Mouse (Mus musculus): ENCODE measurements around the gene Ube2j1.
"Not testable (repeated sequence)": the region's sequence is repeated elsewhere in the genome, so short reads cannot be mapped to it uniquely, and the experiment has no call there.

Ube2j1 gene

DNA sequence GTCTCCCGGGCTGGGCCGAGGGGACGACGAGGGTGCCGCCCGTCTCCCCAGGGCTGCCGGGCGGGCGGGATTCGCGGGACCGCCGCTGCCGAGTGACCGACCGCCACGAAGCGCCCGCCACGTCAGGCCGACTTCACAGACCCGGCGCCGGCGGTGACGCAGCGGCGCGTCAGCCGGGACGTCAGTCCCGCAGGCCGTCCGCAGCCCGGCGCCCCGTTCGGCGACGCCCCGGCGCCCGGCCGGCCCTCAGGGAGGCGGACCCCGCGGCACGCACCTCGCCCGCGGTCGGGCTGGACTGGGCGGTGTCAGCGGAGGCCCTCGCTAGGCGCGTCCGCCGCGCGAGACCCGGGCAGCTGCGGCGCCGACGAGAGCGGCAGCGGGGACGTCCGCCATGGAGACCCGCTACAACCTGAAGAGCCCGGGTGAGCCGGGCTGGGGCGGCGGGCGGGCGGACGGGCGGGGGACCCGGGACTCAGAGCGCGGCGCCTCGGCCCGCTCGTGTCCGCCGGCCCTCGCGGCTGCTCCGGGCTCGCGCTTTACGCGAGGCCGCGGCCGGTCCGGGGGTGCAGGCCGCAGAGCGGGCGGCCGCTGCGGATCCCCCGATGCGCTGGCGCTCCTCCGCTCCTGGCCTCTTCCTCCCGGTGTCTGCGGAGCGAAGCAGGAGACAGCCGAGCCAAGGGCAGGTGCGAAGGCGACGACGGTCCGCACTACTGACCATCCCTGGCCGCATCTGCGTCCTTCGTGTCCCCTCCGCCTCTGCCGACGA is at the start of gene Ube2j1:
Gene Ube2j1 (plus strand): TSS at position 222 of the 766 bp plus-strand sequence.
- DNase-seq (ENCODE audit: low read depth, low spot score) = peak; percentile 74

DNA sequence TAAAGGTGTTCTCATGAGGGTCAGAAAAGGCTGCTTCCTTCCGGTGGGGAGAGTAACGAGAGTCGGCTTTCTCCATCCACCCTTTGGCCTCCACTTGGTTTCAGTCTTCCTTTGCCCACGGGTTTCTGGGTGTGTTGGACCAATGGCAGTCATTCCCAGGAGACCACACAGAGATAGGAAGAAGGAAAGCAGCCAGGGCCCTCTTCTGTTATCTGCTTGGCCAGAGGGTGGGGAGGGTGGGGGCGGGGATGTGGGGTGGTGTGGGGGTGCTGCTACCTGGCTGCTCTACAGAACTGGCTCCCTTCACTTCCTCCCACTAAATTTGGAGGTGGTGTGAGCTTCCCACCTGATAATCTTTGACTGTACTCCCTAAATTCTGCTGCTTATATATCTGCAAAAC is 49.6 kb upstream of the Ube2j1 start:
- no peak for DNase-seq (ENCODE audit: low read depth, low spot score)

DNA sequence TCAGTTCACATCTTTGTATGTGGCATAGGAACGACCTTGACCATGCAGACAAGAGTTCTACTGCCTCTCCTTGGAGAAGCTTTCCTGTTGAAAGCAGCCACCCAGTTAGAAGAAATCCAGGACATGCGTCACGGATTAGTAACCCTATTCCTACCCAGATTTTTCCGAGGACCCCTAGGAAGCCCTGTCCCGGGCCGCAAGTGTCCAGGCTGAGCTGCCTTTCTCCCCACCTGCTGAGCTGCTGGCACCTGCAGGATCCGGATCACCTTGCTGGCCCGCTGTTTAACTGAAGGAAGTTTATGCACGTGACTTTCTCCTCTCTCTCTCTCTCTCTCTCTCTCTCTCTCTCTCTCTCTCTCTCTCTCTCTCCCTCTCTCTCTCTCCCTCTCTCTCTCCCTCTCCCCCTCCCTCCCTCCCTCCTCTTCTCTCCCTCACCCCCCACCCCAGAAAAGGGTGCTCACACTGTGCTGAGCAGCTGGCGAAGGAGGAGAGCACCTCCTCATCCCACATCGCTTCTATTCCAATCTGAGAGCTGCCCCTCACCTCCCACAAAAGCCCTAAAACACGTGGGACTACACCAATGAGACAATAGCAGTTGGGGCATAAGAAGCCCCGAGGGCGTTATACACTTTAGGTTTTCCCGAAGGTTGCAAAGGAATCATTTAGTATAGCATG is 49.0 kb upstream of the Ube2j1 start:
- DNase-seq (ENCODE audit: low read depth, low spot score) = no peak

DNA sequence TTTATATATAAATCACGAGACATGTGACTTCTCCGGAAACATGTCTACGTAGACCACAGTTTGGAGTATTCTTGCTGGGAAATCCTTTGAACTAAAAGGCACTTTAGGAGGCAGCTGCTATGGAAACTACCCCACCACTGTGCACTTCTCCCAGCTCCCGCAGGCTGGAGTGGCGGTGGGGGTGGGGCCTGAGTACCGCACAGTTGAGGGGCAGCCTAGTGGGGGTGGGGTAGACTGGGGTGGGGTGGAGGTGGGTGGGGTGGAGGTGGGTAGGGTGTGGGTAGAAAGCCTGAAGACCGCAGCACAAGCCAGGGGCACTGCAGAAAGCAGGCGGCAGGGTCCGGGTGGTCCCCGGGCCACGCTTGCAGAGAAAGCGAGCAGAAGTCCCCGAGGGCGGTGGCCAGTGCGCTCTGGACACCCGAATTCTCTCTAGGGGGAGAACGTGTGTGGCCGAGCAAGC is 48.5 kb upstream of the Ube2j1 start, which contains the start of gene Rragd:
Gene Rragd (plus strand): TSS at position 322 of the 460 bp plus-strand sequence.
- DNase-seq (ENCODE audit: low read depth, low spot score) = no peak

DNA sequence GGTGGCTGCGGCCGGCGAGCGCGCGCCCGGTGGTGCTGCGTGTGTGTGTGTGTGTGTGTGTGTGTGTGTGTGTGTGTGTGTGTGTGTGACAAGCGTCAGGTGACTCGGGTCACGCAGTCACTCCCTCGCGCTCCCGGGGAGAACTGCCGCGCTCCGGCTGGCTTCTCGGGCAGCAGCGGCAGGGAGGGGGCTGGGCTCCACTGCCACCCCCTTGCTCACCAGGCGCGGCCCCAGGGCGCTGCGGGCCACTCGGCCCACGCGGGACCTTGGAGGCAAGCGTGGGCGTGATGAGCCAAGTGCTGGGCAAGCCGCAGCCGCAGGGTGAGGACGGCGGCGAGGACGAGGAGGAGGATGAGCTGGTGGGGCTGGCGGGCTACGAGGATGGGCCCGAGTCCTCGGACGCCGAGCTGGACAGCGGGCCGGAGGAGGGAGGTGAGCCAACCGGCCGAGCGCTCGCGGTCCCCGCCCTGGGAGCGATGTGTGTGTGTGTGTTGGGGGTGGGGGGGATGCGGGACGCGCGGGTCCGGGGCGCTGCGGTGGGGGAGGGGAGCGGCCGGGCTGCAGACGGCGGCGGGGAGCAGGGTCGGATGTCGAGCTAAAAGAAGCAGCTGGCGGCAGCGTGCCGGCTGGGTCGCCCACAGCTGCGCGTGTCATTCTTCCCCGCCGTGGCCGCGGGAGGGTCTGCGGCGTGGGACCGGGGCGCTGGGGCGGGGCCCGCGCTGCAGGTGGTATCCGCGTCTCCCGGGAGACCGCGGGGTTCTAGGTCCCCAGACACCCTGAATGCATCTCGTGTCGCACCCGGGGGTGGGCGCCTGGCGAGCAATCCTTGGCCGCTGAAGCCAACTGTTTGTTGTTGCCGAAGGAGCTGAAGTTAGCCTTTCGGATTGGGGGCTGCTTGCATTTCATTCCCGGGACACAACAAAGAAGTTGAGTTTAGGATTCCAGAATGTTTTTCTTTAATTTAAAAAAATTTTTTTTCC is 47.8 kb upstream of the Ube2j1 start:
- no peak for DNase-seq (ENCODE audit: low read depth, low spot score)

DNA sequence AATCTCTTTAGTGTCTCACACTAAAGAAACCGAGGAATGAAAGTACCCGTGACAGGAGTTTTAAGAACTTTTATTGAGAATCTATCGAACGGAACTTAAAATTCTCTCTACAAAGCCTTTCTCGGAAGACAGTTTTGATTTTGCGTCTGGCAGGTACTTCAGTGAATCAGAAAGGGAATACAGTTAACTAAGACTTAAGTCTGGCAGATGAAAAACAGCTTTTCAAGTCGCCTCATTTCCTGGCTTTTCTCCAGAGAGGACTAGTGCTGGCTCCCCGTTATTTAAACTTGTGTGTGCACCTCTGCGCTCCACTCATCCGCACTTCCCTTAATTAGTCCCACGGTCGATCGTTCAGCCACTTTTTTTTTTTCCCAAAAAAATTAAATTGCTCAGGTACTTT is 47.0 kb upstream of the Ube2j1 start:
- DNase-seq (ENCODE audit: low read depth, low spot score) = no peak

DNA sequence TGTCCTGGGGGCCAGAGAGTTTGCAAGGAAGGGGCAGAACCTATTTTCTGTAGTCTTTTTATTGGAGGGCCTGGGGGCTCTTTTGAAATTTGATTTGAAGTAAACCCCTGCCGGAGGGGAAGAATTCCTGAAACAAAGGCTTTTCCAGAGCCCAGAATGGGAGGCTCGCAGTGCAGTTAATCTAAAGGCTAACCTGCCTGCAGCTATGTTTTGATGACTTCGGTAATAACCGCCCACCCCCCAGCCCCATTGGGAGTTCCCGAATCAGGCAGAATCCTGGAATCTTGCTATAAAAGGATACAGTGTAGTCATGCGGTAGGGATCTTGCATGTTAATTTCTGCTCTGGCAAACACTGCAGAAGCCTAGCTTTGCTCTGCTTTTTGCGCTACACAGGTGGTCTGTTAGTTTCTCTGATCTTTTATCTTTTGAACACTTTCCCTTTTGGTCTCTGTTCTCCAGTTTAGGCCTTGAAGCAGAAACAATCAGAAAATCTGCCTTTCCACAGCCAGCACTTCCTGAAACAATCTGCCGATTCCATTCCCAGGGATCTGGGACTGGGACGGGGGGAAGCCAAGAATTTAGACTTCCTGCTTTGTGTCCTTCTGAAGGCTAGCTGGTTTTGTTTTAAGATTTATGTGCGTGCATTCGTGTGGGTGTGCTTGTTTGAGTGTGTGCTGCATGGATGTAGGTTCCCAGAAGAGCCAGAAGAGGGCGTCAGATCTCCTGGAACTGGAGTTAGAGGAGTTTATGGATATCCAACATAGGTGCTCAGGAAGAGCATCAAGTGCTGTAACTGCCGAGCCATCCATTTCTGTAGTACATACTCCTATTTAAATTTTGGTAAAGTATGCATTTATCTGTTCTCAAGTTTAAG is 46.2 kb upstream of the Ube2j1 start:
- no peak for DNase-seq (ENCODE audit: low read depth, low spot score)

DNA sequence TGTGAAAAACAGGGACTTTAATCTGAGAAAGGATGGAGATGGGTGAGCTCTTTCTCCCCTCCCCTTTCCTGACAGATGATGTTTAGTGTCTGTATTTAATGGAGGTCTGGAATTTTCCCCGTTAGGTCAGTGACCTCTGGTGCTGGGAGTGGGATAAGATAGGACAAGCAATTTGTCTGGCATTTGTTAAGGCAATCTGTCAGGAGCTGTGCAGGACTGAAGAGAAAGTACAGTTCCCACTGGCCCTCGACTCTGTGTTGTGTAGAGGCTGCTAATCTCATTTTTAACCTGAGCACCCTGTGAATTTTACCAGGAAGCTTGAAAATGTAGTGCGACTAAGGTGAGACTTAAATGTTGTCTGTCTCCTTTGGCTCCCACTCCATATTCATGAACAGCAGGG is 45.5 kb upstream of the Ube2j1 start:
- DNase-seq (ENCODE audit: low read depth, low spot score) = no peak

- no peak for DNase-seq (ENCODE audit: low read depth, low spot score)
Measured at GRCm38 (mm10) chr4:32987006-32987405, 44.2 kb upstream of the Ube2j1 start.

DNA sequence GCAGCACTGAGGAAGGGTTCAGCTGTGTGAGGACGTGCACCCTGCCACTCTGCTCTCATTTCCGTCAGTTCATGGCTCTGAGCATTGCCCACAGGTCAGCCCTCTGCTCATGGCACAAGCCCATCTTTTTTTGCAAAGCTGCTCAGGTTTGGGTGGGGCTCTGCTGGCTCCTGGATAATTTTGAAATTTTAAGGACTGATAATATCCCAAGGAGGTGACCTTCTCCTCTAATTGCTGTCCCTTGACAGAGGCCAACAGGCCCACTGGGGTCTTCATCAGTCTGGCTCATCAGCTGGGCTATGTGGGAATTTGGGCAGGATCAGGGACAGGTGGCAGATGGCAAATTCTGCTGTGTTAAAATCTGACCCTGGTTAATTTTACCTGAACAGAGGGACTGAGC is 41.9 kb upstream of the Ube2j1 start:
- no peak for DNase-seq (ENCODE audit: low read depth, low spot score)

- DNase-seq (ENCODE audit: low read depth, low spot score) = no peak
Measured at GRCm38 (mm10) chr4:32994168-32994567, 37.0 kb upstream of the Ube2j1 start.

DNA sequence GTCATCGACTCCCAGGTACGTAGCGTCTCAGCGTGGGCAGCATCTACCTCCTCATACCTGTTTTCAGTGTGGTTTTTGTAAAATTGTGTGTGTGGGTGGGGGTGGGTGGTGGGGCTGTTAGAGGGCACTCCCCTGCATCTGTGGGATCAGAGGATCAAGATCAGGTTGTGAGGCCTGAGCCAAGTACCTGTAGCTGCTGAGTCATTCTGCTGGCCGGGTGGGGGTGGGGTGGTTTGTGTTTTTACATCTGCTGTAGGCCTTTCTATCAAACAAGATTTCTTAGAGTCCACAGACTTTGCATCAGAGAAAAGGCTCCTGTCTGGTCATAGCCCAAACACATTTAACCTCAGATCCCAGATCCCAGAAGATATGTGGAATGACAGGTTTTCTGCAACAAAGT is 35.1 kb upstream of the Ube2j1 start:
- no peak for DNase-seq (ENCODE audit: low read depth, low spot score)

GRCm38 (mm10) chr4:32997571-32997970 is 33.6 kb upstream of the Ube2j1 start:
- no peak for DNase-seq (ENCODE audit: low read depth, low spot score)

- DNase-seq (ENCODE audit: low read depth, low spot score) = no peak
Measured at GRCm38 (mm10) chr4:32998996-32999395, 32.2 kb upstream of the Ube2j1 start.

DNA sequence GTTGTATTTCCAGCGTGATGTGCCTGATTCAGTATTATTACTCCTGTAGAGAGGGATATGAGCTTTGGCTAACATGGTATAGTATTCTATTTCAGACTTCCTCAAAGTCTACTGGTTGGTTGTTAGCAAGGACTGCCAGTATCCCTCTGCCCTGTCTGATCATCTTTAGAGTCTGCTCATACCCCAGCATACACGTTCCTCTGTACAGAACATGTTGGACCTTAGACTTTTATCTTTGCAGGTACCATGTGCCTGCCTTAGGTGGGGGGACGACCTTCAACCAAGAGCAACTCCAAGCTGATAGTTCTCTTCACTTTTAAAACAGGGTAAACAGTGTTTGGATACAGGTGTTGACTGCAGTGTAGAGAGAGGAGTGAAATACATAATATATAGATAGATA is 29.1 kb upstream of the Ube2j1 start:
- no peak for DNase-seq (ENCODE audit: low read depth, low spot score)

- DNase-seq (ENCODE audit: low read depth, low spot score) = not testable (repeated sequence)
Measured at GRCm38 (mm10) chr4:33005595-33006470, 25.4 kb upstream of the Ube2j1 start.

DNA sequence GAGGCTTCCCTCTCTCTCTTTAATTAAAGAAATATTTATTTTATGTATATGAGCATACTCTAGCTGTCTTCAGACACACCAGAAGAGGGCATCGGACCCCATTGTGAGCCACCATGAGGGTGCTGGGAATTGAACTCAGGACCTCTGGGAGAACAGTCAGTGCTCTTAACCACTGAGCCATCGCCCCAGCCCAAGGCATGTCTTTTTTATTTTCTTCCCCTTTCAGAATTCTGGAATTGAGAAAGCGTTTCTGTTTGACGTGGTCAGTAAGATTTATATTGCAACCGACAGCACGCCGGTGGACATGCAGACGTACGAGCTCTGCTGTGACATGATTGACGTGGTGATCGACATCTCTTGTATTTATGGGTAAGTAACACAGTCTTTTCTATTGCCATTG is 24.4 kb upstream of the Ube2j1 start:
- no peak for DNase-seq (ENCODE audit: low read depth, low spot score)

DNA sequence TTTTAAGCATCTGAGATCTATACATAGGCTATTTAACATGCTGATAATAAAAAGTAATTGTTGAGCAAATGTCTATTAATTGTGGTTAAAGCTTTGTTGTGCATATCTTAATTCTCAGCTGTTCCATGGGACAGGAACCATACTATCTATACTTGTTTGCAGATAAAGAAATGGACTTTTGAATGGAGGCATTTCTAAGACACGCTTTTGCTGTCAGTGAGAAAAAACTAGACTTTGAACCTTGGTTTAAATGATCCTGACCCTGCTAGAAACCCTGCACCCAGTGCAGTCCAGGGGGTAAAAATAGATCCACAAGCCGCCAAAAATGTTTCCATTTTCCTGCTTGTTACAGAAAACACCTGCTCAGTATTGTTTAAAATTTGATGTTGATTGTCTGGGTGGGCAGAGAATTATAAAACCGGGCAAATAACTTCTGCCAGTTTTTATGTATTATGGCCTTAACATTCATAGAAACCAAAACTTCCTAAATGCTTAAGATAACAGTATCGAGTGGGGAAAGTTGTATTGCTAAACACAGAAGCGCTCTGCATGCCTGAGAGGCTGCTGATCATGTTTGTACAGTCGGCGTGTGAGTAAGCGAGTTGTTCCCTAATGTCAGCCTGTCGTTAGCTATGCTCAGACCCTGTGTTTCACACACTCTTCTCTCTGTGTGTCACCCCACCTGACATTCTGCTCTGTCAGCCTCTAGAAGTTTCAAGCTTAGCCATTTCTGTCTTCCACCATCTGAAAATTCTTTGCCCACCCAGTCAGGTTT is 23.6 kb upstream of the Ube2j1 start:
- DNase-seq (ENCODE audit: low read depth, low spot score) = no peak

- no peak for DNase-seq (ENCODE audit: low read depth, low spot score)
Measured at GRCm38 (mm10) chr4:33010078-33010477, 21.1 kb upstream of the Ube2j1 start.
